Mouse (Mus musculus): ENCODE data around the gene Eif2s2. TPM values are rescaled to one million over a fixed set of nuclear protein-coding genes. Genes with fewer than 3 reads are reported as not detected.
"Not testable (repeated sequence)": the region's sequence is repeated elsewhere in the genome, so short reads cannot be mapped to it uniquely, and the experiment has no call there.

The Eif2s2 gene
- polyA plus RNA-seq, 1 experiment: 3.6 TPM

GRCm38 (mm10) chr2:154928298-154928697, 35.6 kb upstream of the Eif2s2 start:
- no peak overlapping the region for H3K4me3 ChIP-seq (ENCODE audit: extremely low read depth, insufficient read depth, insufficient read length)
- 94% methylated on average over 2 of the region's 2 CpGs for WGBS
- no peaks in the 10 kb centered on the region for H3K4me1 ChIP-seq (ENCODE audit: control insufficient read depth, insufficient read depth, insufficient read length)
- DNase-seq (ENCODE audit: low read depth in 1 of 2, low spot score in 2 of 2): no peak
- TF ChIP-seq CTCF (IDR thresholded peaks at IDR 0.05; ENCODE audit: extremely low read depth, insufficient read depth, insufficient read length, insufficient replicate concordance): no peak
- TF ChIP-seq POLR2A (IDR thresholded peaks at IDR 0.05; ENCODE audit: low read depth, low read length): no peak
- H3K27ac ChIP-seq (ENCODE audit: insufficient read depth, low read length): no peak overlapping the region
- H3K27me3 ChIP-seq (ENCODE audit: control insufficient read depth, insufficient read depth, low read length): no peaks in the 10 kb centered on the region
- H3K36me3 ChIP-seq (ENCODE audit: control insufficient read depth, insufficient read depth, low read length): no peaks in the 10 kb centered on the region

- no peak overlapping the region for H3K27ac ChIP-seq (ENCODE audit: insufficient read depth, low read length)
- no peaks in the 10 kb centered on the region for H3K4me1 ChIP-seq (ENCODE audit: control insufficient read depth, insufficient read depth, insufficient read length)
- DNase-seq (ENCODE audit: low read depth in 1 of 2, low spot score in 2 of 2): no peak
- no peaks in the 10 kb centered on the region for H3K27me3 ChIP-seq (ENCODE audit: control insufficient read depth, insufficient read depth, low read length)
- whole genome bisulfite sequencing: 89% methylated on average over 6 of the region's 6 CpGs
- H3K36me3 ChIP-seq (ENCODE audit: control insufficient read depth, insufficient read depth, low read length): no peaks in the 10 kb centered on the region
- no peak overlapping the region for H3K4me3 ChIP-seq (ENCODE audit: extremely low read depth, insufficient read depth, insufficient read length)
- TF ChIP-seq POLR2A (IDR thresholded peaks at IDR 0.05; ENCODE audit: low read depth, low read length) (no peak), CTCF (IDR thresholded peaks at IDR 0.05; ENCODE audit: extremely low read depth, insufficient read depth, insufficient read length, insufficient replicate concordance) (no peak)
These were observed 34.1 kb upstream of the Eif2s2 start for GRCm38 (mm10) chr2:154926843-154927242.

GRCm38 (mm10) chr2:154925411-154926031, 32.8 kb upstream of the Eif2s2 start:
- Histone ChIP-seq H3K4me3 (ENCODE audit: extremely low read depth, insufficient read depth, insufficient read length) (no peak overlapping the region), H3K27me3 (ENCODE audit: control insufficient read depth, insufficient read depth, low read length) (no peaks in the 10 kb centered on the region), H3K4me1 (ENCODE audit: control insufficient read depth, insufficient read depth, insufficient read length) (no peaks in the 10 kb centered on the region), H3K36me3 (ENCODE audit: control insufficient read depth, insufficient read depth, low read length) (no peaks in the 10 kb centered on the region), H3K27ac (ENCODE audit: insufficient read depth, low read length) (no peak overlapping the region)
- TF ChIP-seq POLR2A (IDR thresholded peaks at IDR 0.05; ENCODE audit: low read depth, low read length) (no peak), CTCF (IDR thresholded peaks at IDR 0.05; ENCODE audit: extremely low read depth, insufficient read depth, insufficient read length, insufficient replicate concordance) (no peak)
- WGBS: 87% methylated on average over 7 of the region's 7 CpGs
- DNase-seq (ENCODE audit: low read depth in 1 of 2, low spot score in 2 of 2): no peak

GRCm38 (mm10) chr2:154922134-154922533, 29.4 kb upstream of the Eif2s2 start:
- DNase-seq (ENCODE audit: low read depth in 1 of 2, low spot score in 2 of 2); H3K27ac ChIP-seq (ENCODE audit: insufficient read depth, low read length); H3K4me3 ChIP-seq (ENCODE audit: extremely low read depth, insufficient read depth, insufficient read length); H3K4me1 ChIP-seq (ENCODE audit: control insufficient read depth, insufficient read depth, insufficient read length); H3K36me3 ChIP-seq (ENCODE audit: control insufficient read depth, insufficient read depth, low read length); H3K27me3 ChIP-seq (ENCODE audit: control insufficient read depth, insufficient read depth, low read length): not testable (repeated sequence)
- WGBS: no CpG with 5 or more reads among the region's 4 CpGs

- H3K36me3 ChIP-seq (ENCODE audit: control insufficient read depth, insufficient read depth, low read length): no peaks in the 10 kb centered on the region
- no peak overlapping the region for H3K4me3 ChIP-seq (ENCODE audit: extremely low read depth, insufficient read depth, insufficient read length)
- no peaks in the 10 kb centered on the region for H3K4me1 ChIP-seq (ENCODE audit: control insufficient read depth, insufficient read depth, insufficient read length)
- 84% methylated on average over 7 of the region's 7 CpGs for WGBS
- no peak for TF ChIP-seq CTCF (IDR thresholded peaks at IDR 0.05; ENCODE audit: extremely low read depth, insufficient read depth, insufficient read length, insufficient replicate concordance)
- no peak for TF ChIP-seq POLR2A (IDR thresholded peaks at IDR 0.05; ENCODE audit: low read depth, low read length)
- no peaks in the 10 kb centered on the region for H3K27me3 ChIP-seq (ENCODE audit: control insufficient read depth, insufficient read depth, low read length)
- no peak overlapping the region for H3K27ac ChIP-seq (ENCODE audit: insufficient read depth, low read length)
- no peak for DNase-seq (ENCODE audit: low read depth in 1 of 2, low spot score in 2 of 2)
These were observed 28.2 kb upstream of the Eif2s2 start for GRCm38 (mm10) chr2:154920896-154921295.

- WGBS: 84% methylated on average over 13 of the region's 13 CpGs
- no peak overlapping the region for H3K27ac ChIP-seq (ENCODE audit: insufficient read depth, low read length)
- no peak overlapping the region for H3K4me3 ChIP-seq (ENCODE audit: extremely low read depth, insufficient read depth, insufficient read length)
- no peaks in the 10 kb centered on the region for H3K27me3 ChIP-seq (ENCODE audit: control insufficient read depth, insufficient read depth, low read length)
- DNase-seq (ENCODE audit: low read depth in 1 of 2, low spot score in 2 of 2): no peak
- no peaks in the 10 kb centered on the region for H3K36me3 ChIP-seq (ENCODE audit: control insufficient read depth, insufficient read depth, low read length)
- TF ChIP-seq CTCF (IDR thresholded peaks at IDR 0.05; ENCODE audit: extremely low read depth, insufficient read depth, insufficient read length, insufficient replicate concordance) (no peak), POLR2A (IDR thresholded peaks at IDR 0.05; ENCODE audit: low read depth, low read length) (no peak)
- H3K4me1 ChIP-seq (ENCODE audit: control insufficient read depth, insufficient read depth, insufficient read length): no peaks in the 10 kb centered on the region
These were observed 25.3 kb upstream of the Eif2s2 start for GRCm38 (mm10) chr2:154917866-154918641.

GRCm38 (mm10) chr2:154916547-154916946, 23.8 kb upstream of the Eif2s2 start:
- no peak overlapping the region for H3K27ac ChIP-seq (ENCODE audit: insufficient read depth, low read length)
- no peaks in the 10 kb centered on the region for H3K36me3 ChIP-seq (ENCODE audit: control insufficient read depth, insufficient read depth, low read length)
- no peak for TF ChIP-seq POLR2A (IDR thresholded peaks at IDR 0.05; ENCODE audit: low read depth, low read length)
- TF ChIP-seq CTCF (IDR thresholded peaks at IDR 0.05; ENCODE audit: extremely low read depth, insufficient read depth, insufficient read length, insufficient replicate concordance): peak; percentile 22; the same call in 1 of the 2 replicates
- peak; percentile 6 to 7 for DNase-seq (ENCODE audit: low read depth in 1 of 2, low spot score in 2 of 2)
- WGBS: 18% methylated on average over 2 of the region's 2 CpGs
- no peak overlapping the region for H3K4me3 ChIP-seq (ENCODE audit: extremely low read depth, insufficient read depth, insufficient read length)
- H3K4me1 ChIP-seq (ENCODE audit: control insufficient read depth, insufficient read depth, insufficient read length): no peaks in the 10 kb centered on the region
- H3K27me3 ChIP-seq (ENCODE audit: control insufficient read depth, insufficient read depth, low read length): no peaks in the 10 kb centered on the region
